Comparison of ENCODE assay signal across 25 mouse cellular contexts in genomic region chr14:102699015-102699414, GRCm38 (mm10).
"Had no signal": no experiment of that assay in that cellular context is flagged by ENCODE, and none has a peak within 500 bp of the region (broad histone marks: within the 10 kb centered on the region; RNA-seq: fewer than 3 reads in every experiment).

No protein-coding gene starts in this region.

- DNase-seq: forebrain, postnatal 0 days; gastrocnemius, postnatal 14 days; gastrocnemius, postnatal 36 days; heart, adult 11 months; heart, adult 2 months; heart, postnatal 14 days; heart, postnatal 36 days; kidney, adult 11 months; kidney, adult 2 months; kidney, adult 9 months; kidney, postnatal 14 days; kidney, postnatal 36 days; layer of hippocampus, adult 9-11 months; layer of hippocampus, postnatal 36 days; left cerebral cortex, postnatal 4 days had no signal

- H3K27ac ChIP-seq: heart, adult 2 months; heart, embryonic 13.5 days; heart, embryonic 15.5 days; hindbrain, embryonic 15.5 days; hindbrain, postnatal 0 days; kidney, embryonic 15.5 days; kidney, postnatal 0 days; limb, embryonic 13.5 days; limb, embryonic 15.5 days had no signal

- H3K4me3 ChIP-seq: heart, adult 2 months; heart, embryonic 13.5 days; heart, embryonic 15.5 days; hindbrain, embryonic 15.5 days; kidney, embryonic 15.5 days; limb, embryonic 13.5 days; limb, embryonic 15.5 days had no signal

- ATAC-seq: forebrain, postnatal 0 days; hindbrain, postnatal 0 days; intestine, embryonic 16.5 days had no signal

- H3K36me3 ChIP-seq: heart, embryonic 13.5 days; heart, embryonic 15.5 days; hindbrain, embryonic 15.5 days; kidney, embryonic 15.5 days; limb, embryonic 13.5 days; limb, embryonic 15.5 days had no signal

- H3K4me2 ChIP-seq: heart, embryonic 11.5 days; heart, embryonic 13.5 days; heart, embryonic 15.5 days; hindbrain, embryonic 15.5 days; kidney, embryonic 15.5 days; limb, embryonic 13.5 days; limb, embryonic 15.5 days had no signal

- H3K4me1 ChIP-seq: heart, embryonic 13.5 days; heart, embryonic 15.5 days; hindbrain, embryonic 15.5 days; kidney, embryonic 15.5 days; limb, embryonic 13.5 days; limb, embryonic 15.5 days had no signal

- H3K9ac ChIP-seq: forebrain, postnatal 0 days; heart, embryonic 13.5 days; heart, embryonic 15.5 days; hindbrain, embryonic 15.5 days; kidney, embryonic 15.5 days; limb, embryonic 13.5 days; limb, embryonic 15.5 days had no signal

- H3K9me3 ChIP-seq: heart, embryonic 13.5 days; heart, embryonic 15.5 days; hindbrain, embryonic 15.5 days; kidney, embryonic 15.5 days; limb, embryonic 13.5 days; limb, embryonic 15.5 days had no signal

- H3K27me3 ChIP-seq: heart, embryonic 13.5 days; heart, embryonic 15.5 days; hindbrain, embryonic 15.5 days; kidney, embryonic 15.5 days; limb, embryonic 13.5 days; limb, embryonic 15.5 days had no signal
